Mouse (Mus musculus): ENCODE data around the gene Samd15. TPM values are rescaled to one million over a fixed set of nuclear protein-coding genes. Genes with fewer than 3 reads are reported as not detected.
A peak's percentile ranks its signal among the peaks of the same experiment; 100 is the strongest.
"Not testable (repeated sequence)": the region's sequence is repeated elsewhere in the genome, so short reads cannot be mapped to it uniquely, and the experiment has no call there.

Gene Samd15
- polyA plus RNA-seq, 1 experiment from 2014 or later: 2.3 TPM

DNA sequence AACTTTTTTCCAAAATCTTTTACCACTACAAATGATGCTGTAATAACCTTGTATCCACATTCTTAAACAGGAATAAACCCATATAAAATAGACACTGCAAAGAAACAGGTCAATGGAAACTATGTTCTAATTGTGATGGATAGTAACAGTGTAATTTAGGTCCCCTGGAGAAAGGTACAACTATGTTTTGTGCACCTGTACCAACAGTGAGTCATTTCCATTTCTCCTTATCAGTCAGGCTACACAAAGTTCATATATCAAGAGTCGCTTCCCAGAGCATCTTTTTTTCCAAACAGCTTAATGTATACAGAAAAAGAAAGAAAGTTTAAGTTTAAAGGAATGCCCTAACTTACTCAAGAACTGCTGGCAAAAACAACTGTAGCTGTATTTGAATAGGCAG is 4.5 kb upstream of the Samd15 start:
- Histone ChIP-seq H3K36me3 (ENCODE audit: control insufficient read depth, insufficient read depth, low read length) (no peaks in the 10 kb centered on the region), H3K9ac (ENCODE audit: low read length) (no peak overlapping the region), H3K4me1 (ENCODE audit: control insufficient read depth, insufficient read depth, low read length) (peaks cover 6% of the 10 kb centered on the region; the same call in 1 of the 2 replicates), H3K9me3 (replicated peaks; ENCODE audit: control insufficient read depth, low read length) (no peaks in the 10 kb centered on the region), H3K4me3 (replicated peaks; ENCODE audit: low read length) (no peak overlapping the region), H3K27ac (ENCODE audit: low read length) (no peak overlapping the region), H3K27me3 (ENCODE audit: control insufficient read depth, insufficient read depth, low read length) (no peaks in the 10 kb centered on the region), H3K4me2 (ENCODE audit: low read depth, low read length) (no peak overlapping the region)
- WGBS: 32% methylated on average over 1 of the region's 1 CpGs
- ATAC-seq (ENCODE audit: insufficient read depth, low FRiP score): no peak

DNA sequence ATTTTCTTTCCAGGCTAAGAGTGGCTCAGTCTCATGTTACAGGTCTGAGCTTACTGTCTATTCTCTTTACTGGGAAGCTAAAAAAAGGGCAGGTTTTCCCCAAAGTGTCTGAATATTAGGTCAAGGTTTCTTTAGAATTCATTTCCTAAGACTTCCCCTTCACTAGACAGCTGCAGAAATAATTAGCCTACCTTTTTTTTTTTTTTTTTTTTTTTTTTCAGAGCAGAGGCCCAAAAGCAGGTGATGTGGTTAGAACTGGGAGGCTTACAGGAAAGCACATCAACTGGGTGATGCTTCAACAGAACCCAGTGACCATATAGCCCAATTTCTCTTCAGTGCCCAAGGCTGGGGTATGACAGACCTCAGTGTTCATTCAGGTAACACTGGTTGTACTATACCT is 3.2 kb upstream of the Samd15 start:
- Histone ChIP-seq H3K27me3 (ENCODE audit: control insufficient read depth, insufficient read depth, low read length) (no peaks in the 10 kb centered on the region), H3K27ac (ENCODE audit: low read length) (no peak overlapping the region), H3K9me3 (replicated peaks; ENCODE audit: control insufficient read depth, low read length) (no peaks in the 10 kb centered on the region), H3K4me1 (ENCODE audit: control insufficient read depth, insufficient read depth, low read length) (peaks cover 8% of the 10 kb centered on the region; the same call in 1 of the 2 replicates), H3K4me3 (replicated peaks; ENCODE audit: low read length) (no peak overlapping the region), H3K4me2 (ENCODE audit: low read depth, low read length) (no peak overlapping the region), H3K36me3 (ENCODE audit: control insufficient read depth, insufficient read depth, low read length) (no peaks in the 10 kb centered on the region), H3K9ac (ENCODE audit: low read length) (no peak overlapping the region)
- no peak for ATAC-seq (ENCODE audit: insufficient read depth, low FRiP score)

DNA sequence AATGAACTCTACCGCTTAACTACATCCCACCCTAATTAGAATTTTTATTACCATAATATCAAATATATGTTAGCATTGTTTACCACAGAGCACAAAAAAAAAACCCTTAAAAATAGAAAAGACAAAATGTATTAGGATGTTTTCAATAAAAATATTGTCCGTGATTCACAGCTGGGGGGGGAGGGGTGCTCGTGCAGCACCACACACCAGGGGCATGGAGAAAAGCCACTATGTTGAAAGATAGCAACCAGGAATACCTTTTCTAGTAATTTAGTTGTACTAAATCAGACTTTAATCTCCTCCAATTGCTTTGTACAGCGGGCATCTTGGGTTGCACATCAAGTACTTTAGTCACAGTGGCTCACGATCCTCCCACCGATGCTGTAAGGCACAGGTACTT is 731 bp upstream of the Samd15 start:
- H3K9me3 ChIP-seq (replicated peaks; ENCODE audit: control insufficient read depth, low read length): no peaks in the 10 kb centered on the region
- no peaks in the 10 kb centered on the region for H3K27me3 ChIP-seq (ENCODE audit: control insufficient read depth, insufficient read depth, low read length)
- H3K9ac ChIP-seq (ENCODE audit: low read length): peak overlapping the region; percentile 95
- H3K4me3 ChIP-seq (replicated peaks; ENCODE audit: low read length): peak overlapping the region; percentile 92
- 61% methylated on average over 6 of the region's 6 CpGs for WGBS
- H3K36me3 ChIP-seq (ENCODE audit: control insufficient read depth, insufficient read depth, low read length): no peaks in the 10 kb centered on the region
- H3K4me1 ChIP-seq (ENCODE audit: control insufficient read depth, insufficient read depth, low read length): peaks cover 8% of the 10 kb centered on the region; the same call in 1 of the 2 replicates
- ATAC-seq (ENCODE audit: insufficient read depth, low FRiP score): no peak
- peak overlapping the region; percentile 93 for H3K4me2 ChIP-seq (ENCODE audit: low read depth, low read length)
- no peak overlapping the region for H3K27ac ChIP-seq (ENCODE audit: low read length)

DNA sequence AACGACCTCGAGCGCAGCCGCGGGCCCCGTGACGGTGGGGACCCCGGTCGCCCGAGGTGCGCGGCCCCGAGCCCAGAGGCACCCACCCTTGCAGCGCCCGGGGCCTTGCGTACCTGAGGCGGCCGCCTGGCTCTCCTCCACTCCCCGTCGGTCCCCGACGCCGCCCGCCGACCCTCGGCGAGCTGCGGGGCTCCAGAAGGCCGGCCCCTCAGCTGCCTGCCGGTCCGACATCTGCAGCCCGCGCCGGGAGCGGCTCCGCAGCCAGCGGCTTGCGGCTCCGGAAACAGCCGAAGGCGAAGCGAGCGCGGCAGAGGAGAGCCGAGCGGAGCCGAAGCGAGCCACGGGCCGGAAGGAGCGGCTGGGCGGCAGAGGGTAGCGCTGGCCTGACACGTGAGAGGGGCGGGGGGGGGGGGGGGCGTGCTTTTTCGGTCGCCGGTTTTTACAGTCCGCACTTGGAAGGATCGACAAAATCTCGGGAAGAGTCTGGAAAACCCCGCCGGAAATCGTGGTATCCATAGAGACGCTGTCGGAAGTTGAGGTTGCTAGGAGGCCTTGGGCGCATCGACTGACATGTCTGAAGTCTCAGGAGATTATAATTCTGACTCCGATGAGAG is 557 bp downstream of the Samd15 start, which contains the start of gene Tmed8:
TSS of gene Tmed8 (minus strand) at position 482 of the 614 bp plus-strand sequence.
- Histone ChIP-seq H3K4me1 (ENCODE audit: control insufficient read depth, insufficient read depth, low read length) (peaks cover 8% of the 10 kb centered on the region; the same call in 1 of the 2 replicates), H3K36me3 (ENCODE audit: control insufficient read depth, insufficient read depth, low read length) (no peaks in the 10 kb centered on the region), H3K9ac (ENCODE audit: low read length) (peak within 1 kb of the TSS; percentile 95), H3K9me3 (replicated peaks; ENCODE audit: control insufficient read depth, low read length) (no peaks in the 10 kb centered on the region), H3K27me3 (ENCODE audit: control insufficient read depth, insufficient read depth, low read length) (no peaks in the 10 kb centered on the region), H3K4me2 (ENCODE audit: low read depth, low read length) (peak within 1 kb of the TSS; percentile 93), H3K4me3 (replicated peaks; ENCODE audit: low read length) (peak within 1 kb of the TSS; percentile 92), H3K27ac (ENCODE audit: low read length) (peak within 1 kb of the TSS; percentile 33; the same call in 1 of the 2 replicates)
- under 1% methylated on average over 69 of the region's 70 CpGs for WGBS
- ATAC-seq (ENCODE audit: insufficient read depth, low FRiP score): peak; percentile 92

DNA sequence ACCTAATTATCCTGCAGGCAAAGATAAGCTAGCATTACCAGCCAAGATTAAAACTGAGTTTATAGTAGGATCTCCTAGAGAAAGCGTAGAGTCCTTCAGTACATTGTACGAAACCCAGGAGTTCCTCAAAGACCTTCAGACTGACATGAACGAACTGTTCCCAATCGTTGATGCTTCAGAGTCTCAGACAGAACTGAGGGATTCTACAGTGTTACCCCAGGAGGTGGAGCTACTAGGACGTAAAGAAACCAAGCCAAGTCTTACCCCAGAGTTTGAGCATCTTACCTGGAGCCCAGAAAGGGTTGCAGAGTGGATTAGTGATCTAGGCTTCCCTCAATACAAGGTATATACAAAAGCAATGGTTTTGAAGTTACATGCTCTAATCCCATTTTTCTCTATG is 2.2 kb downstream of the Samd15 start:
- Histone ChIP-seq H3K4me3 (replicated peaks; ENCODE audit: low read length) (no peak overlapping the region), H3K36me3 (ENCODE audit: control insufficient read depth, insufficient read depth, low read length) (no peaks in the 10 kb centered on the region), H3K27me3 (ENCODE audit: control insufficient read depth, insufficient read depth, low read length) (no peaks in the 10 kb centered on the region), H3K4me1 (ENCODE audit: control insufficient read depth, insufficient read depth, low read length) (peaks cover 8% of the 10 kb centered on the region; the same call in 1 of the 2 replicates), H3K9ac (ENCODE audit: low read length) (no peak overlapping the region), H3K9me3 (replicated peaks; ENCODE audit: control insufficient read depth, low read length) (no peaks in the 10 kb centered on the region), H3K27ac (ENCODE audit: low read length) (no peak overlapping the region), H3K4me2 (ENCODE audit: low read depth, low read length) (no peak overlapping the region)
- 64% methylated on average over 5 of the region's 5 CpGs for WGBS
- ATAC-seq (ENCODE audit: insufficient read depth, low FRiP score): no peak

DNA sequence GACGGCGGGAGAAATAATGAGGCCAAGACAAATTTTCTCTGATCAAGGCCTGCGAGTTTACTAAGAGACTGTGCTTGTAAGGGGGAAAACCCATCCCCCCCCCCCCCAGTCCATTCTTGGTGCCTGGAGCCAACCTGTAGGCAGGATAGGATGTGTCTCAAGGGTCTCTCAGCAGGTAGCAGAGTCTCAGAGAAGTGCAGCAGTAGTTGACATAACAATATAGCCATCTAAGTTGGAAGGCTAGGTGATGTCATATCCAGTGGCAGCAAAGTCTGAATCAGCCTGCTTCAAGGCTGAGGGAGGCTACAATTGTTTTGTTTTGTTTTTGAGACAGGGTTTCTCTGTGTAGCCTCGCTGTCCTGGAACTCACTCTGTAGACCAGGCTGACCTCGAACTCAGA is 6.3 kb downstream of the Samd15 start:
- H3K9me3 ChIP-seq (replicated peaks; ENCODE audit: control insufficient read depth, low read length); H3K4me3 ChIP-seq (replicated peaks; ENCODE audit: low read length): not testable (repeated sequence)
- 92% methylated on average over 5 of the region's 5 CpGs for WGBS

DNA sequence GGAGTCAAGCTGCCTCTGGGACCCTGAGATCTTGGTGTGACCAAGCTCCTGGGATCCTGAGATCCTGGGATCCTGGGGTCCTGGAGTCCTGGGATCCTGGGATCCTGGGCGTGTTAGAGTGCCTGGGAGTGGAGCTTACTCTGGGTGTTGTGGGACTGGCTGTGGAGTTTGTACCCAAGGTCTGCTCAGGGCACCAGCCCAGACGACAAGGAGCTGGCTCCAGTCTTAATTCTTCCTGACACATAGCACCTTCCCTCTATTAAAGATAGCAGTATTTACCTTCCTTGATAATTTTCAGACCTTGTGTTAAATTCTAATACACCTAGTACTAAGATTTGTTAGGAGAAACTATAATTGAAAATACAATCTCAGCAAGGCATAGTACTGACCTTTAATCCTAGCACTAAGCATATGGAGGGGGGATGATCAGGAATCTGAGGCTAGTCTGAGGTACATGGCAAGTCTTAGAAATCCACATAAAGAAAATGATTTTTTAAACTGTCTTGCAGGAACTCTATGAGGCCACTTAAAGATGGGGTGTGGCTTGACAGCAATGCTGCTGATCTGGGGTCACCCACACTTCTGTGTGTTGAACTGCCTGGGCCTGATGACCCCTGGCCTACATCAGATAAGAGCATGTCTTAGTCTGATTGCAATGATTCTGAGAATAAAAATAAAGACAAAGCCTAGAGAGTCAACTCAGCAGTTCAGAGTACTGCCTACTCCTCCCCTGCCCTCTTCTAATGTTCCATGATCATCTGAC is 13.5 kb downstream of the Samd15 start:
- Histone ChIP-seq H3K4me2 (ENCODE audit: low read depth, low read length) (no peak overlapping the region), H3K4me1 (ENCODE audit: control insufficient read depth, insufficient read depth, low read length) (no peaks in the 10 kb centered on the region), H3K27me3 (ENCODE audit: control insufficient read depth, insufficient read depth, low read length) (no peaks in the 10 kb centered on the region), H3K27ac (ENCODE audit: low read length) (no peak overlapping the region), H3K4me3 (replicated peaks; ENCODE audit: low read length) (no peak overlapping the region), H3K9ac (ENCODE audit: low read length) (no peak overlapping the region), H3K9me3 (replicated peaks; ENCODE audit: control insufficient read depth, low read length) (no peaks in the 10 kb centered on the region), H3K36me3 (ENCODE audit: control insufficient read depth, insufficient read depth, low read length) (no peaks in the 10 kb centered on the region)
- peak; percentile 44; the same call in 1 of the 2 replicates for ATAC-seq (ENCODE audit: insufficient read depth, low FRiP score)
- WGBS: 53% methylated on average over 2 of the region's 2 CpGs

More for the DNA sequence above, 6.3 kb downstream of the Samd15 start:
- not testable (repeated sequence) for ATAC-seq (ENCODE audit: insufficient read depth, low FRiP score); H3K27ac ChIP-seq (ENCODE audit: low read length); H3K27me3 ChIP-seq (ENCODE audit: control insufficient read depth, insufficient read depth, low read length); H3K4me2 ChIP-seq (ENCODE audit: low read depth, low read length); H3K4me1 ChIP-seq (ENCODE audit: control insufficient read depth, insufficient read depth, low read length); H3K9ac ChIP-seq (ENCODE audit: low read length); H3K36me3 ChIP-seq (ENCODE audit: control insufficient read depth, insufficient read depth, low read length)

DNA sequence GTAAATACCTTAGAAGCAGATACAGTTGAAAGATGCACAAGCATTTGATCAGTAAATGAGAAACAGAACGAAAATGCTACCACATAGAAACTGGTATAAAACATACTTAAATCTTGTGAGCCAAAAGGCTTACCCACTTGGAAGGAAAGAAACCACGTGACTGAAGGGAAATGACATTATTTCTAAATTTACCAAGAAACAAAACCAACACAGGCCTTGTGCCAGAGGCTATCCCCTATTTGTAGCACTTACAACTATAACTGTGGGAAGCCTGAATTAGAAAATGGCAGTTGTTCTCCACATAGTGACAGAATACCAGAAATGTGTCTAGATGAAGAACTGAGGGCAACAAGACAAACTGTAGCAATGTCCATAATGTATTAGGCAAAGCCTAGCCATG is 16.5 kb downstream of the Samd15 start:
- no peaks in the 10 kb centered on the region for H3K36me3 ChIP-seq (ENCODE audit: control insufficient read depth, insufficient read depth, low read length)
- no peak overlapping the region for H3K27ac ChIP-seq (ENCODE audit: low read length)
- WGBS: 62% methylated on average over 2 of the region's 2 CpGs
- H3K4me3 ChIP-seq (replicated peaks; ENCODE audit: low read length): no peak overlapping the region
- no peak for ATAC-seq (ENCODE audit: insufficient read depth, low FRiP score)
- no peaks in the 10 kb centered on the region for H3K9me3 ChIP-seq (replicated peaks; ENCODE audit: control insufficient read depth, low read length)
- H3K27me3 ChIP-seq (ENCODE audit: control insufficient read depth, insufficient read depth, low read length): no peaks in the 10 kb centered on the region
- H3K9ac ChIP-seq (ENCODE audit: low read length): no peak overlapping the region
- no peak overlapping the region for H3K4me2 ChIP-seq (ENCODE audit: low read depth, low read length)
- no peaks in the 10 kb centered on the region for H3K4me1 ChIP-seq (ENCODE audit: control insufficient read depth, insufficient read depth, low read length)

DNA sequence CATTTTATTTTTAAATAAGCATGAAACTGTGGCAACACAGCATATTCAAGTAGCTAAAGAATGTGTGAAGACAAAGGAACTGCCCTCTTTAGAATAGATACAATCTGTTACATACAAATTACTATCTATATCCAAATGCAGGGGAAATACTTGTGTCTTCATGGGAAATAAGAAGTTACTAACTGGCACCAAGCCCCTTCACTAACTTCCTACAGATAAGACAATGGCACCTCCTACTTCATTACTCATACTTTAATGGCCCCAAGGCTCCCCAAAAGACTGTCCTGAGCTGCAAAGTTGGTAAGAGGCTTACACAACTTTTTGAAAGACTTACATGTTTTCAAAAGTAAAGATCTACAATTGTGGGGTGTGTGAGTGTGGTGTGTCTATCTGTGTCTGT is 18.1 kb downstream of the Samd15 start:
- H3K27me3 ChIP-seq (ENCODE audit: control insufficient read depth, insufficient read depth, low read length): no peaks in the 10 kb centered on the region
- no peaks in the 10 kb centered on the region for H3K9me3 ChIP-seq (replicated peaks; ENCODE audit: control insufficient read depth, low read length)
- H3K36me3 ChIP-seq (ENCODE audit: control insufficient read depth, insufficient read depth, low read length): no peaks in the 10 kb centered on the region
- H3K4me3 ChIP-seq (replicated peaks; ENCODE audit: low read length): no peak overlapping the region
- no peak overlapping the region for H3K27ac ChIP-seq (ENCODE audit: low read length)
- H3K4me1 ChIP-seq (ENCODE audit: control insufficient read depth, insufficient read depth, low read length): no peaks in the 10 kb centered on the region
- no peak overlapping the region for H3K9ac ChIP-seq (ENCODE audit: low read length)
- ATAC-seq (ENCODE audit: insufficient read depth, low FRiP score): no peak
- no peak overlapping the region for H3K4me2 ChIP-seq (ENCODE audit: low read depth, low read length)

All from stomach, embryonic 16.5 days (tissue).